In the genomic region with DNA sequence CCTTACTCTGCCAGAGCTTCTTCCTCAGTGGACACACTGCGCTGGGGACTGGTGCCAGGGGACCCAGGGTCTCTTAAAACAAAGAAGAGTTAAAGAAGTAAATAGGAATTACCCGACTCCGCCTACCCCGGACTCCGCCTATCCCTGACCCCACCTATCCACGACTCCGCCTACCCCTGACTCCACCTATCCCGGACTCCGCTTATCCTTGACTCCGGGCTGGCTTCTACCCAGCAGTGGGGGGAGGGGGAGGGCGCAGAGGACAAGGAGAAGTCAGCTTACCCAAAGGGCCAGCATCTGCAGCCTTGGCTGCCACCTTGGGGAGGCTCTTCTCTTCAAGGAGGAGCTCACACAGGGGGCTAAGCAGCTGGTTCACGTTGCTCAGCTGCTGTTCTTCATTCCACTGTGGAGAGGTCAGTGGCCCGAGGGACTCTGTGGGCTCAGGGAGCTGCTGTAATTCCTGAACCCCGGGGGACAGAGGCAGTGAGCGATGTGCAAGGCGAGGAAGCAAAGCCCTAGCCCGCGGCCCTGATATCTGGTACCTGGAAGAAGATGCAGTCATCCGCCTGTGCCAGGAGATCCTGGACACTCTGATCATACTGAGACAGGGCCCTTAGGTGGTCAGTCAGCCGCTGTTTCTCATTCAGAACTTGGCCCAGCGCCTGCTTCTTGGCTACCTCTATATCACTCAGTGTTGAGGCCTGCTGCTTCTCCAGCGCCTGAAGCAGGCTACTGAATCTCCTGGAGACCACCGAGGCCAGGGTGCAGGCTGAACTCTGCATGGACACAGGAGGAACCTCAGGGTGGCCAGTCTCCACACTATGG, we compare ENCODE assay signal across 8 mouse cellular contexts. TPM values are rescaled to one million over a fixed set of nuclear protein-coding genes. Genes with fewer than 3 reads are reported as not detected.
A peak's percentile ranks its signal among the peaks of the same experiment; 100 is the strongest.
DNase-seq lines count a peak whose midpoint lies in the region; ATAC-seq and TF ChIP-seq lines count a peak whose summit lies in the region.

A gene (minus strand): TSS at position 55 of the 825 bp plus-strand sequence.

- H3K9me3 ChIP-seq in heart, embryonic 15.5 days (replicated peaks), result no peaks in the 10 kb centered on the region
- H3K9me3 ChIP-seq in kidney, postnatal 0 days (replicated peaks; ENCODE audit: low read length), result no peaks in the 10 kb centered on the region

- no peak within 1 kb of the TSS for H3K4me3 ChIP-seq in heart, embryonic 15.5 days
- H3K4me3 ChIP-seq in kidney, postnatal 0 days (replicated peaks; ENCODE audit: low read depth, low read length), result 0 out of 2 replicates have a peak within 1 kb of the TSS, but pooled peaks have one; percentile 5

- peak; percentile 59 for DNase-seq in cerebellum, adult 11-12 months
- peak; percentile 80 for DNase-seq in embryo, embryonic 9.5 days (ENCODE audit: extremely low spot score)
- DNase-seq in kidney, postnatal 0 days (ENCODE audit: low spot score), result peak; percentile 91
- peak; percentile 85 for DNase-seq in lung, postnatal 14 days
- DNase-seq in spleen, postnatal 36 days (ENCODE audit: low spot score in 2 of 2), result peak; percentile 26 to 48
- no peak for DNase-seq in layer of hippocampus, adult 8-10 months (ENCODE audit: low spot score in 2 of 2)

- peak within 1 kb of the TSS; percentile 41 for H3K4me2 ChIP-seq in heart, embryonic 15.5 days
- peak within 1 kb of the TSS; percentile 46 for H3K4me2 ChIP-seq in kidney, postnatal 0 days (ENCODE audit: low read length)

- no peak for ATAC-seq in cerebellum, adult (ENCODE audit: insufficient number of reproducible peaks, low FRiP score, low TSS enrichment)
- ATAC-seq in heart, embryonic 15.5 days (replicated peaks; ENCODE audit: insufficient number of reproducible peaks, insufficient read depth, low FRiP score, low read depth), result no peak; the same call in 1 of the 2 replicates
- peak; percentile 39 for ATAC-seq in kidney, postnatal 0 days (replicated peaks; ENCODE audit: low FRiP score, low read depth)

- peaks cover 39% of the 10 kb centered on the region for H3K36me3 ChIP-seq in heart, embryonic 15.5 days
- peaks cover 9% of the 10 kb centered on the region; the same call in 1 of the 2 replicates for H3K36me3 ChIP-seq in kidney, postnatal 0 days (ENCODE audit: insufficient read depth, low read length)

- H3K4me1 ChIP-seq in heart, embryonic 15.5 days (replicated peaks), result peaks cover 40% of the 10 kb centered on the region
- H3K4me1 ChIP-seq in kidney, postnatal 0 days (replicated peaks; ENCODE audit: insufficient read depth, low read length), result peaks cover 11% of the 10 kb centered on the region

- H3K27me3 ChIP-seq in heart, embryonic 15.5 days, result no peaks in the 10 kb centered on the region
- no peaks in the 10 kb centered on the region for H3K27me3 ChIP-seq in kidney, postnatal 0 days (ENCODE audit: insufficient read depth, low read length)

- WGBS in heart, embryonic 15.5 days, result 22% methylated on average over 23 of the region's 23 CpGs
- 30% methylated on average over 22 of the region's 23 CpGs for WGBS in kidney, postnatal 0 days

- peak; percentile 4; the same call in 1 of the 2 replicates for TF ChIP-seq CTCF in kidney, postnatal 0 days (IDR thresholded peaks at IDR 0.05; ENCODE audit: low read depth)

- peak within 1 kb of the TSS; percentile 9; the same call in 1 of the 2 replicates for H3K9ac ChIP-seq in heart, embryonic 15.5 days
- peak within 1 kb of the TSS; percentile 40; the same call in 1 of the 2 replicates for H3K9ac ChIP-seq in kidney, postnatal 0 days (ENCODE audit: low read depth, low read length)

- peak within 1 kb of the TSS; percentile 39; the same call in 1 of the 2 replicates for H3K27ac ChIP-seq in heart, embryonic 15.5 days
- H3K27ac ChIP-seq in kidney, postnatal 0 days, result peak within 1 kb of the TSS; percentile 1; the same call in 1 of the 2 replicates

RNA-seq across cellular contexts. Expression of the gene that starts here (rescaled TPM):
- polyA plus RNA-seq in heart, embryonic 15.5 days (2015; fragmentation: Nextera tagmentation; extraction: Ambion mirVana), result 79.1 and 91.1 TPM in 2 replicates
- polyA plus RNA-seq in kidney, postnatal 0 days (2015; fragmentation: Nextera tagmentation; extraction: Ambion mirVana), result 40.8 and 41.7 TPM in 2 replicates
- total RNA-seq in layer of hippocampus, adult 8-10 months (2022), result 10 to 100 TPM in 1 of 4 experiments, 1 to 10 TPM in 3; 5.0 to 13.0 (median 8.2) TPM

Comparison
In these comparisons a context has a peak if more than half of its experiments do, and no peak if none do; other contexts are left out.
1. DNase-seq: peak in cerebellum, adult 11-12 months (single experiment), embryo, embryonic 9.5 days (single experiment), kidney, postnatal 0 days (single experiment), lung, postnatal 14 days (single experiment) and spleen, postnatal 36 days (2 of 2); none in layer of hippocampus, adult 8-10 months (0 of 2).